In genomic region chr2:122377751-122378246, GRCm38 (mm10) we compare ENCODE assay signal across 8 mouse cellular contexts. TPM values are rescaled to one million over a fixed set of nuclear protein-coding genes. Genes with fewer than 3 reads are reported as not detected.
A peak's percentile ranks its signal among the peaks of the same experiment; 100 is the strongest.
DNase-seq lines count a peak whose midpoint lies in the region; ATAC-seq and TF ChIP-seq lines count a peak whose summit lies in the region.

No protein-coding gene starts in this region.

- DNase-seq in heart, postnatal 25 days (ENCODE audit: low spot score), result peak; percentile 60
- DNase-seq in layer of hippocampus, adult 2 months (ENCODE audit: low spot score in 2 of 2), result peak; percentile 68 to 78
- peak; percentile 77 for DNase-seq in lung, adult 2 months
- peak; percentile 72 for DNase-seq in thymus, adult 2 months

- no peaks in the 10 kb centered on the region for H3K27me3 ChIP-seq in ES-Bruce4 (ENCODE audit: control insufficient read depth, insufficient read depth, low read length, poor library complexity, severe bottlenecking)
- 0 out of 2 replicates have a peak, but pooled peaks cover 2% of the 10 kb centered on the region for H3K27me3 ChIP-seq in forebrain, embryonic 13.5 days
- H3K27me3 ChIP-seq in neural tube, embryonic 15.5 days (replicated peaks), result no peaks in the 10 kb centered on the region
- H3K27me3 ChIP-seq in thymus, adult 2 months (ENCODE audit: control insufficient read depth, insufficient read depth, low read length), result no peaks in the 10 kb centered on the region

- no peaks in the 10 kb centered on the region for H3K9me3 ChIP-seq in ES-Bruce4 (replicated peaks; ENCODE audit: control insufficient read depth, insufficient read depth, low read length, poor library complexity, severe bottlenecking)
- H3K9me3 ChIP-seq in forebrain, embryonic 13.5 days (replicated peaks), result no peaks in the 10 kb centered on the region
- H3K9me3 ChIP-seq in neural tube, embryonic 15.5 days (replicated peaks), result no peaks in the 10 kb centered on the region

- no peak for TF ChIP-seq POLR2A in ES-Bruce4 (IDR thresholded peaks at IDR 0.05; ENCODE audit: insufficient read depth, low read length)
- TF ChIP-seq POLR2A in bone marrow macrophage, adult 2 months (IDR thresholded peaks at IDR 0.05; ENCODE audit: borderline replicate concordance, low read depth, low read length), result no peak
- TF ChIP-seq POLR2A in lung, adult 2 months (IDR thresholded peaks at IDR 0.05; ENCODE audit: borderline replicate concordance, extremely low read depth, low read depth, low read length), result no peak; the same call in 1 of the 2 replicates
- TF ChIP-seq POLR2A in thymus, adult 2 months (IDR thresholded peaks at IDR 0.05; ENCODE audit: control insufficient read depth, extremely low read depth, insufficient read depth, low read length, poor library complexity), result no peak

- intact Hi-C loops in heart, postnatal 25 days (cut with DNase I), result loop anchor here (2.0 to 10.0 kb wide), 4 partner anchors 89 to 1035 kb away; partner anchors contain the start of genes Ell3 and Serf2

- TF ChIP-seq CTCF in ES-Bruce4 (IDR thresholded peaks at IDR 0.05; ENCODE audit: low read depth, low read length), result no peak
- TF ChIP-seq CTCF in bone marrow macrophage, adult 2 months (IDR thresholded peaks at IDR 0.05; ENCODE audit: low read depth, low read length), result no peak
- TF ChIP-seq CTCF in layer of hippocampus, adult 2 months (conservative IDR thresholded peaks at IDR 0.05), result no peak
- TF ChIP-seq CTCF in lung, adult 2 months (IDR thresholded peaks at IDR 0.05; ENCODE audit: insufficient read depth, low read length), result no peak
- no peak for TF ChIP-seq CTCF in thymus, adult 2 months (IDR thresholded peaks at IDR 0.05; ENCODE audit: borderline replicate concordance, control insufficient read depth, extremely low read depth, insufficient read depth, low read length, poor library complexity)

- peak; percentile 44; the same call in 1 of the 2 replicates for TF ChIP-seq EP300 in ES-Bruce4 (IDR thresholded peaks at IDR 0.05; ENCODE audit: insufficient read depth, low read depth, low read length)

- H3K4me1 ChIP-seq in ES-Bruce4 (ENCODE audit: control insufficient read depth, insufficient read depth, low read length), result no peaks in the 10 kb centered on the region
- H3K4me1 ChIP-seq in bone marrow macrophage, adult 2 months (ENCODE audit: control insufficient read depth, insufficient read depth, low read length), result peaks cover 3% of the 10 kb centered on the region
- peaks cover 10% of the 10 kb centered on the region for H3K4me1 ChIP-seq in forebrain, embryonic 13.5 days
- H3K4me1 ChIP-seq in lung, adult 2 months (ENCODE audit: control insufficient read depth, insufficient read depth, low read length), result peaks cover 2% of the 10 kb centered on the region; the same call in 1 of the 2 replicates
- peaks cover 18% of the 10 kb centered on the region for H3K4me1 ChIP-seq in neural tube, embryonic 15.5 days
- H3K4me1 ChIP-seq in thymus, adult 2 months (replicated peaks; ENCODE audit: control insufficient read depth, insufficient read depth, low read length), result peaks cover 11% of the 10 kb centered on the region

- ATAC-seq in forebrain, embryonic 13.5 days, result peak; percentile 82
- peak; percentile 86 for ATAC-seq in neural tube, embryonic 15.5 days (ENCODE audit: low FRiP score)

- peak overlapping the region; percentile 80 for H3K4me3 ChIP-seq in ES-Bruce4 (ENCODE audit: low read depth, low read length)
- H3K4me3 ChIP-seq in bone marrow macrophage, adult 2 months (ENCODE audit: insufficient read depth, low read length), result peak overlapping the region; percentile 78
- peak overlapping the region; percentile 54 for H3K4me3 ChIP-seq in forebrain, embryonic 13.5 days
- H3K4me3 ChIP-seq in layer of hippocampus, adult 2 months, result peak overlapping the region; percentile 88
- H3K4me3 ChIP-seq in lung, adult 2 months (replicated peaks; ENCODE audit: extremely low read depth, low read depth, low read length), result peak overlapping the region; percentile 76
- H3K4me3 ChIP-seq in neural tube, embryonic 15.5 days (replicated peaks), result peak overlapping the region; percentile 60
- H3K4me3 ChIP-seq in thymus, adult 2 months (ENCODE audit: control insufficient read depth, insufficient read depth, low read length), result peak overlapping the region; percentile 83

- H3K9ac ChIP-seq in ES-Bruce4 (ENCODE audit: low read depth, poor library complexity, severe bottlenecking), result peak overlapping the region; percentile 64
- peak overlapping the region; percentile 78 for H3K9ac ChIP-seq in forebrain, embryonic 13.5 days
- H3K9ac ChIP-seq in neural tube, embryonic 15.5 days (replicated peaks), result peak overlapping the region; percentile 79

- peak overlapping the region; percentile 24; the same call in 1 of the 2 replicates for H3K27ac ChIP-seq in ES-Bruce4 (ENCODE audit: insufficient read depth, low read length)
- peak overlapping the region; percentile 62 for H3K27ac ChIP-seq in bone marrow macrophage, adult 2 months (ENCODE audit: insufficient read depth, low read depth, low read length)
- H3K27ac ChIP-seq in forebrain, embryonic 13.5 days, result peak overlapping the region; percentile 87
- H3K27ac ChIP-seq in layer of hippocampus, adult 2 months, result peak overlapping the region; percentile 98
- peak overlapping the region; percentile 96 for H3K27ac ChIP-seq in neural tube, embryonic 15.5 days (replicated peaks)
- H3K27ac ChIP-seq in thymus, adult 2 months (ENCODE audit: control insufficient read depth, insufficient read depth, low read length), result peak overlapping the region; percentile 72; the same call in 1 of the 2 replicates

- peak overlapping the region; percentile 55 for H3K4me2 ChIP-seq in forebrain, embryonic 13.5 days
- peak overlapping the region; percentile 53 for H3K4me2 ChIP-seq in neural tube, embryonic 15.5 days

- no peaks in the 10 kb centered on the region for H3K36me3 ChIP-seq in ES-Bruce4 (ENCODE audit: control insufficient read depth, insufficient read depth, low read length, poor library complexity, severe bottlenecking)
- H3K36me3 ChIP-seq in forebrain, embryonic 13.5 days (ENCODE audit: poor library complexity, severe bottlenecking), result no peaks in the 10 kb centered on the region
- no peaks in the 10 kb centered on the region for H3K36me3 ChIP-seq in neural tube, embryonic 15.5 days
- H3K36me3 ChIP-seq in thymus, adult 2 months (ENCODE audit: control insufficient read depth, insufficient read depth, low read length), result no peaks in the 10 kb centered on the region

- under 1% methylated on average over 26 of the region's 26 CpGs for WGBS in forebrain, embryonic 13.5 days
- under 1% methylated on average over 26 of the region's 26 CpGs for WGBS in lung, adult 2 months
- WGBS in neural tube, embryonic 15.5 days, result under 1% methylated on average over 26 of the region's 26 CpGs
- under 1% methylated on average over 26 of the region's 26 CpGs for WGBS in thymus, adult 2 months

RNA-seq across cellular contexts. Expression of gene Shf, which starts 8.8 kb away (rescaled TPM):
- polyA plus RNA-seq in ES-Bruce4 (2011; ENCODE audit: insufficient read depth, insufficient read length, low read depth, missing spikeins), result 3.7 and 6.0 TPM in 2 replicates
- 2.6 TPM in 2 replicates for polyA plus RNA-seq in bone marrow macrophage, adult 2 months (2012; ENCODE audit: insufficient read depth, insufficient read length, missing spikeins)
- 6.2 and 6.8 TPM in 2 replicates for polyA plus RNA-seq in forebrain, embryonic 13.5 days (2015; fragmentation: Nextera tagmentation; extraction: Ambion mirVana)
- total RNA-seq in heart, postnatal 25 days (2021), result 1 to 10 TPM; 3.7 to 6.6 TPM
- 10 to 100 TPM; 61.7 to 62.6 TPM for total RNA-seq in layer of hippocampus, adult 2 months (2021)
- polyA plus RNA-seq in lung, adult 2 months (2012; rRNA removed), result 4.5 and 6.4 TPM in 2 replicates
- 11.2 and 12.0 TPM in 2 replicates for polyA plus RNA-seq in neural tube, embryonic 15.5 days (2015; fragmentation: Nextera tagmentation; extraction: Ambion mirVana)
- polyA plus RNA-seq in thymus, adult 2 months (2012; rRNA removed), result 36.3 and 41.9 TPM in 2 replicates

RNA-seq across cellular contexts. Expression of gene Slc28a2, which starts 48.5 kb away (rescaled TPM):
- not detected in 2 replicates for polyA plus RNA-seq in ES-Bruce4 (2011; ENCODE audit: insufficient read depth, insufficient read length, low read depth, missing spikeins)
- 22.4 and 29.6 TPM in 2 replicates for polyA plus RNA-seq in bone marrow macrophage, adult 2 months (2012; ENCODE audit: insufficient read depth, insufficient read length, missing spikeins)
- polyA plus RNA-seq in forebrain, embryonic 13.5 days (2015; fragmentation: Nextera tagmentation; extraction: Ambion mirVana), result not detected in 2 replicates
- total RNA-seq in heart, postnatal 25 days (2021), result 10 to 100 TPM; 18.8 to 23.8 TPM
- total RNA-seq in layer of hippocampus, adult 2 months (2021), result under 1 TPM in 1 of 2 experiments, not detected in 1; 0.54 TPM
- polyA plus RNA-seq in lung, adult 2 months (2012; rRNA removed), result 1.5 and 2.7 TPM in 2 replicates
- polyA plus RNA-seq in neural tube, embryonic 15.5 days (2015; fragmentation: Nextera tagmentation; extraction: Ambion mirVana), result 3.1 TPM in 1 of 2 replicates, not detected in the other
- 22.9 and 28.7 TPM in 2 replicates for polyA plus RNA-seq in thymus, adult 2 months (2012; rRNA removed)

Comparison
In these comparisons a context has a peak if more than half of its experiments do, and no peak if none do; other contexts are left out.
1. Peak in every context shown above with its lines: DNase-seq, ATAC-seq, H3K4me3 ChIP-seq and H3K27ac ChIP-seq.
2. H3K27ac ChIP-seq: peak in every context shown above with its lines; median percentile 98 in layer of hippocampus, adult 2 months; 96 in neural tube, embryonic 15.5 days; 87 in forebrain, embryonic 13.5 days; 72 in thymus, adult 2 months; 62 in bone marrow macrophage, adult 2 months; 24 in ES-Bruce4.